Mouse (Mus musculus) liver, embryonic 14.5 days (tissue): ENCODE measurements around the gene Hspa1b.

Experiments
- CTCF ChIP-seq: IDR thresholded peaks from 2 replicates; pipeline ENCODE4 v1.5.1; 2016; ENCODE audit warnings: antibody characterized with exemption, low read depth, control low read depth
- EP300 ChIP-seq: IDR thresholded peaks from 2 replicates; pipeline ENCODE4 v1.6.1; 2016; ENCODE audit warnings: antibody characterized with exemption, low read depth

- TF ChIP-seq CTCF, result no peak
- TF ChIP-seq EP300, result no peak
Measured at GRCm38 (mm10) chr17:35001452-35002152, 42.6 kb upstream of the Hspa1b start.
